Mouse (Mus musculus) layer of hippocampus, adult 8-10 months (tissue): ENCODE results near the gene Cntrob. TPM values are rescaled to one million over a fixed set of nuclear protein-coding genes. Genes with fewer than 3 reads are reported as not detected.

Experiments
- DNase-seq, 2 experiments: peaks; one replicate each; pipeline ENCODE4 v3.0.0; 2022; ENCODE audit warnings: low spot score in 2 of 2
- total RNA-seq, 4 experiments: library from RNA; stranded (reverse); gene quantifications; 2 replicates each; pipeline ENCODE4 v1.2.4; 2022

The Cntrob gene
- total RNA-seq: 10 to 100 TPM; 12.4 to 17.2 (median 15.5) TPM

DNA sequence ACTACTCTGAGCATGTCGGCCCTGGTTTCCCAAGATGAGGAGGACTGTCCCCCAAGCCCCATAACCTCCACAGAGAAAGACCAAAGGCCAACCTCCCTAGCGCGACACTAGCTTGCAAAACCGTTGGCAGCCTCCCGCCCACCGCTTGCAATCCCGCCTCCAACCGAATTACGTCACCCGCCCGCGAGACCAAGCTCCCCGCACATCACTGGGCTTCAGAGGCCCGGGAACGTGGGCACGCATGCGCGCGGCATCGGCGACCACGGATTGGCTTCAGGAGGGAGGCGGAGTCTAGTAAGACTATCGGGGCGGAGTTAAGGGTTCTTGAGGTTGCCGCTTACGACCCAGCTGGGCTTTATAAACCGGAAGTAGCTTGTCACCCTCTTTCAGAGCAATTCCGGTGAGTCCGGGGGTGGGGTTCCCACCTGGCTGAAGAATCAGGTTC is at the start of gene Cntrob, which contains the start of gene Trappc1:
Cntrob (minus strand) TSS at position 109 of the 445 bp plus-strand sequence.
Trappc1 (plus strand) TSS at position 314 of the 445 bp plus-strand sequence.
- DNase-seq: peak; percentile 99

GRCm38 (mm10) chr11:69372780-69373170 is 49.2 kb upstream of the Cntrob start:
- DNase-seq: no peak

- peak; percentile 82 to 87 for DNase-seq
These were observed 48.6 kb upstream of the Cntrob start for GRCm38 (mm10) chr11:69372056-69372779.

DNA sequence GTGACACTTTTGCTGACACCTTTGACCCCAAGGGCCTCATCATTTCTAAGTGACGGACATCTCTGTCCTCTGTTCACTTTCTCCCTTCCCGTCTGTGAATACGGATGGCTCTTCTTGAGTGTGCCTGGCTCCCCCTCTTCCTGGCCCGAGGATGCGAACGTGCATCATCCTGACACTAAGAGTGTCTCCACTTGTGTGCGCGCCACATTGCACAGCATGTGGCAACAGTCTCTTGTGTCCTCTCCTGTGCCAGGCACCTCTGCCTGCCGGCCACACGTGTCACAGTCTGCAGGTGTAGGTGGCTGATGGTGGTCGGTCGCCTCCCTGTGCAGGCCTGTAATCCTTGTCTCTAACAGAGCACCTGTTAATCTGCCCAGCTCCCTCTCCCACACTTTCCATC is 48.0 kb upstream of the Cntrob start:
- DNase-seq: no peak

GRCm38 (mm10) chr11:69370817-69371215 is 47.2 kb upstream of the Cntrob start:
- no peak for DNase-seq

DNA sequence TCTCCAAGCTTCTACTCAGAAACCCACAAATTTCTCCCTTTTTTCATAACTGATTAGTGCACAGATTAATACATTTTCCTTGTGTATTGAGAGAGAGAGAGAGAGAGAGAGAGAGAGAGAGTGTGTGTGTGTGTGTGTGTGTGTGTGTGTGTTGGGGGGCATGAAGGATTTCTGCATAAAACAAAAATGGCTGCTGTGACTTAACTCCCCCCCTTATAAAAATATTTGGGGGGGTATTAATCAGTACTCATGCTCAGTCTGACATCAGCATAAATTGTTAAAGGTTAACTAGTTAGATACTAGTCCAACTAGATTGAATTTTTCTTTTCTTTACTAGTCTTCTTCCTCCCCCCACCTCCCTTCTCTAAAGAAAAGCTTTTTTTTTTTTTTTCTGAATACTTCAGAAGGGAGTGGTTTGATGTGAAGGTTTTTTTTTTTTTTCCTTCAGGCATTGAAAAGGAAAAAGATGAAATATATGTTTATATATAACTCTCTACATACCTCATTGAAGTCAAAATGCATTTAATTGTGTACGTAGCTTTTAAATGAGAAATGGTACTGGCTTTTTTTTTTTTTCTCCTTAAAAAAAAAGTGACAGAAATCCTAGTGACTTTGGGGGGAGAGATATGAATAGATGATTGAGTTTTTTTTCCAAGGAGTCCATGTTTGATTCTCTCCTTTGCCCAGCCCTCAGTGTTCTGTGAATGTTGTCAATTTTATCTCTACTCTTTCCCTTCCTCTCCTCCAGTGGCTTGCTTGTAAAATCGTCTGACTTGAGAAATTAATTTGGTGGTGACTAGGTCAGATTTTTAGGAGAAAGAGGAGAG is 46.6 kb upstream of the Cntrob start:
- DNase-seq: no peak

DNA sequence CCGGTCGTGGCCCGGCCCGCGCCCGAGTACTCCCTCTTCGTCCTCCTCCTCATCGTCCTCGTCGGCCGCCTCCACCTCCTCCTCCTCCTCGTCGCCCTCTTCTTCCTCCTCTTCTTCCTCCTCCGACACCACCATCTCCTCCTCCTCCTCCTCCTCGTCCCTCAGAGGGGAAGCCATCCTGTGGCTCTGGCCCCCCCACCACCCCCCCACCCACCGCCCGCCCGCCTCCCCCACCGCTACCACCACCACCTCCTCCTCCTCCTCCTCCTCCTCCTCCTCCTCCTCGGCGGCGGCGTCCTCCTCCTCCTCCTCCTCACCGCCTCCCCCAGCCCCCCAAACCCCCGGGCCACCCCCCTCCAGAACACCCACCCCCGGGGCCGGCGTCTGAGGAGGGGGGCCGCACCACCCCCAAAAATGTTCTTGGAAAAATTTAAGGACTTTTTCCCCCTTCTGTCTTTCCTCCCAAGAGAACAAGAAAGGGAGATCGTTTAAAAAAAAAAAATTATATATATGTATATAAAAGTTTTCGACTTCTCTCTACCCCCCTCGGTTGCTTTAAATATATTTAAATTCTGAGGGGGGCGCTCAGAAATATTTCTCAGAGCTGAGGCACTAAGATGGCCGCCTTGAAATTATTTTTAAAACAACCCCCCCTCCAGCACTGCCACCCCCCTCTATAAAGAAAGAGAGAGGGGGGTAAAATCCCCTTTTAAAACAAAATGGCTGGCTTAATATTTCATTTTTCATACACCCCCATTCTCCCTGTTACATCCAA is 45.8 kb upstream of the Cntrob start, which contains the start of gene Chd3:
Chd3 (minus strand) TSS at position 192 of the 775 bp plus-strand sequence.
- DNase-seq: no peak

- peak in 1 of 2 experiments; percentile 41 for DNase-seq
These were observed 45.0 kb upstream of the Cntrob start for GRCm38 (mm10) chr11:69368356-69369214.

- DNase-seq: no peak
These were observed 44.2 kb upstream of the Cntrob start for GRCm38 (mm10) chr11:69367616-69368355.

DNA sequence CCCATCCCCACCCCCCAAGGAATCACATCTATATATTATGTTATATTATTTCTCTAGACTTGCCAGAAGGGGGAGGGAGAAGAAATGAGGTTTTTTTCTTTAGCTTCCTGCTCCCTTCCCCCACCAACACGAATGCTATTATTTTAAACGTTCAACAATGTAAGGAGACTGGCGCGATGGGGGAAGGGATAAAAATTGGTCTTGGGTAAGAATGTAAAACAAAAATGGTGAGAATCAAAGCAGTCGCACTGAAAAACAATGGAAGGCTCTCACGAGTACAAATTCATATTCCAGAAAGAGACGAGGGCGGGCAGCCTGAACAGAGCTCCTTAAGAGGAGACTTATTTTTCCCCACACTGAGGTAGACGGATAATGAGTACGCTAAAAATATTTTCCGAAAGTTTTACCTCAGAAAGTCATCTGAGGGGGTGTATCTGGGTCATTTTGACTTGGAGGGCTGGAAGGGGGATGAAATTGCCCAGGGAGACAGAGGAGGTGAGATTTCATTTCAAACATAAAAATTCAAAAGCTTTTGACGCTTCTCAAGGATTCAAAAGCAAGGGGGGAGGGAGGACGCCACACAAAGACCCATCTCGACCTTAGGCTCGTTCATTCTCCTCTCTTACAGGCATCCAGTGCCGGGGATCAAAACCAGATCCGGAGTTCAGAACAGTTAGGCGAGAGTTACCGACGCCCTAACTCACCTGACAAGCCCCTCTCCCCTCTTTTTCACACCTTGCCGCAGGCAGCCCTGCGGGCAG is 43.5 kb upstream of the Cntrob start:
- no peak for DNase-seq

GRCm38 (mm10) chr11:69366157-69366854 is 42.7 kb upstream of the Cntrob start:
- DNase-seq: peak; percentile 92 to 93

GRCm38 (mm10) chr11:69365722-69366121 is 42.1 kb upstream of the Cntrob start:
- no peak for DNase-seq

DNA sequence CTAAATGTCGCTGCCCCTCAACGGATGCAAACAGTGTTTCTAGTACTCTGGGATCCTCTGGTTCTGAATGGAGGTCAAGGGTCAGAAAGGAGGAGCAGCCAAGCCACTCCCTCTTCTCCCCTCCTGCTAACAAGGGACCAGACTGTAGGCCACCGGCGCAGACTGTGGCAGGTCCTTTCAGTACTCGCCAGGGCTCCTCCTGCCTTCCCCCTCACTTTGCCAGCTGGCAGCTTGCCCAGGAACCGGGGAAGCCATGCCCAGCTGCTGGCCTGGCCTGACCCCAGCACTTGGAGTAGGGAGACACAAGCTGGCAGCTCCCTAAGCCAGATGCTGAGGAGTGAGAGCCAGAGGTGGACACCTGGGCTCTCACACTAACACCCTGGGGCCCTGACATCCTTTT is 41.3 kb upstream of the Cntrob start:
- peak; percentile 88 to 95 for DNase-seq

DNA sequence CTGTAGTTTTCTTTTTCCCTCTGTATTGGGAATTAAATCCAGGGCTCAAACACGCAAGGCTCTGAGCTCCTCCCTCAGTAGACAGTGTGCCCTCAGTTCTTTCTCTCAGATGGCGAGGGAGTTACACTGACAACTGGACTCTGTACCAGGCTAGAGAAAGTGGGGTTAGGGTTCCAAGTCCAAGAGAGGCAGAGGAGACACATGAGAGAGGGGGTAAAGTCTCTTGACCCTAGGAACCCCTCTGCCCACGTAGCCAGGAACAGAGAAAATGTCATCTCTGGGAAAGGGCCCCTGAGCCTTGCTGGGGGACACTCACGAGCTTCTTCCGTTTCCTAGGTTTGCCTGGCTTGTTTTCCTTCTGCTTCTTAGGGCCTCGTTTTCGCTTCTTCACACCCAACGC is 40.8 kb upstream of the Cntrob start:
- no peak for DNase-seq

DNA sequence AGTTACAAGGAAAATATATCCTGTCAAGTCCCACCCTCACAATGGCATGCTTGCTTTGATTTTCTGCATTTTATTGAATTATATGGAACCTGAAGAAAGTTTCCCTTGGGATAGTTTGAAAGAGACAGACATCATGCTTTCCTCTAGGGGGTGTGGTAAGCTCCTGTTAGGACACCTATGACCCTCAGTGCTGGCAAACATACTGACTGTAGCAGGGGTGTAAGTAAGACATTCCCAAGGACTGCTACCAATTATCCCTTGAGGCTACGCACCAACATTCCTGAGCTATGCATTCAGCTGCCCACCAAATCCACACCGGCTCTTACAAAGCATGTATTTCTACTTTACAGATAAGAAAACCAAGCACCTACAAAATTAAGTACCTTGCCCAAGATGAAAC is 38.9 kb upstream of the Cntrob start:
- no peak for DNase-seq

DNA sequence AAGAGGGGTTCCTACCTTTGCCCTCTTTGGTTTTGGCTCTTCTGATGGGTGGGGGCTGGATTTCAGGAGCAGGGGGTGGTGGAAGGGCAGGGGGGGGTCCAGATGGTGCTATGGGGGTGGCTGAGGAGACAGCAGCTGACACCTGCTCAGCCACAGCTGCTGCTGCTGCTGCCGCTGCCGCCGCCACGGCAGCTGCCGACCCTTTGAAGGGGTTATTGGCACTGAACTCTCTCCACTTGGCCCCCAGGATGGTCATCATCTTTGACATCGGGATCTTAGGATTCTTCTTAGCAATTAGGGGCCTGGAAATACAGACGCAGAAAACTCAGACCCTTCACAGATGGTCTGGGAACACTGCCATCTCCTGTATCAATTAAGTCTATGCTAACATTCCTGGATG is 38.4 kb upstream of the Cntrob start:
- DNase-seq: no peak

- no peak for DNase-seq
These were observed 34.1 kb upstream of the Cntrob start for GRCm38 (mm10) chr11:69357690-69358089.

GRCm38 (mm10) chr11:69356544-69356943 is 33.0 kb upstream of the Cntrob start:
- DNase-seq: no peak

- DNase-seq: no peak
These were observed 22.9 kb upstream of the Cntrob start for GRCm38 (mm10) chr11:69346441-69346840.
